26 mouse cellular contexts compared by ENCODE assay signal in genomic region chr8:44094818-44095217, GRCm38 (mm10).
A peak's percentile ranks its signal among the peaks of the same experiment; 100 is the strongest.
DNase-seq lines count a peak whose midpoint lies in the region; ATAC-seq and TF ChIP-seq lines count a peak whose summit lies in the region.
"Had no signal": no experiment of that assay in that cellular context is flagged by ENCODE, and none has a peak within 500 bp of the region (broad histone marks: within the 10 kb centered on the region; RNA-seq: fewer than 3 reads in every experiment).

No protein-coding gene starts in this region.

- no peak overlapping the region for H3K4me2 ChIP-seq in forebrain, embryonic 16.5 days (ENCODE audit: low read length)
- H3K4me2 ChIP-seq in hindbrain, embryonic 13.5 days: no peak overlapping the region
- H3K4me2 ChIP-seq: embryonic facial prominence, embryonic 13.5 days; forebrain, embryonic 12.5 days; forebrain, embryonic 15.5 days; hindbrain, embryonic 14.5 days had no signal

- no peaks in the 10 kb centered on the region for H3K9me3 ChIP-seq in forebrain, embryonic 16.5 days (ENCODE audit: control insufficient read depth, low read length)
- no peaks in the 10 kb centered on the region for H3K9me3 ChIP-seq in hindbrain, embryonic 13.5 days
- H3K9me3 ChIP-seq: embryonic facial prominence, embryonic 13.5 days; forebrain, embryonic 12.5 days; forebrain, embryonic 15.5 days; heart, embryonic 10.5 days; hindbrain, embryonic 10.5 days had no signal

- H3K4me1 ChIP-seq in forebrain, embryonic 16.5 days (replicated peaks; ENCODE audit: control insufficient read depth, insufficient read depth, low read length): no peaks in the 10 kb centered on the region
- no peaks in the 10 kb centered on the region for H3K4me1 ChIP-seq in hindbrain, embryonic 13.5 days (replicated peaks)
- H3K4me1 ChIP-seq: embryonic facial prominence, embryonic 13.5 days; forebrain, embryonic 12.5 days; forebrain, embryonic 15.5 days; heart, embryonic 10.5 days; hindbrain, embryonic 10.5 days had no signal

- ATAC-seq in Patski: peak; percentile 65
- no peak for ATAC-seq in forebrain, embryonic 16.5 days
- ATAC-seq in CD4-positive, CD25-positive, alpha-beta regulatory T cell, adult 4 months: no peak
- no peak for ATAC-seq in hindbrain, embryonic 13.5 days (ENCODE audit: low FRiP score)
- ATAC-seq: forebrain, embryonic 15.5 days; hindbrain, postnatal 0 days; inflammation-experienced regulatory T-cells, adult 6 months; intestine, embryonic 16.5 days had no signal

- DNase-seq in 3134 (ENCODE audit: extremely low read depth, insufficient read length, low spot score) (peak; percentile 64), Patski (ENCODE audit: low read depth, low spot score) (no peak)
- DNase-seq in fibroblast of lung, adult 2 months (ENCODE audit: low read depth): peak; percentile 87
- DNase-seq: adrenal gland, adult 8-10 months; cerebellum, adult 11 months; cerebellum, adult 2 months; cerebellum, adult 9-11 months; cerebellum, postnatal 25 days; gastrocnemius, postnatal 10 days; gastrocnemius, postnatal 36 days; heart, adult 2 months; heart, postnatal 36 days; kidney, adult 18-20 months had no signal

- POLR2A ChIA-PET in Patski (lab: Charles Lee): no interaction called here

- 92% methylated on average over 1 of the region's 1 CpGs for WGBS in forebrain, embryonic 16.5 days
- 94% methylated on average over 1 of the region's 1 CpGs for WGBS in hindbrain, embryonic 13.5 days

- H3K27me3 ChIP-seq in C2C12 (ENCODE audit: control insufficient read depth, insufficient read depth, insufficient read length) (no peaks in the 10 kb centered on the region), Patski (no peaks in the 10 kb centered on the region)
- no peaks in the 10 kb centered on the region for H3K27me3 ChIP-seq in forebrain, embryonic 16.5 days (replicated peaks; ENCODE audit: control insufficient read depth, insufficient read depth, low read length)
- H3K27me3 ChIP-seq in hindbrain, embryonic 13.5 days: no peaks in the 10 kb centered on the region
- H3K27me3 ChIP-seq: embryonic facial prominence, embryonic 13.5 days; forebrain, embryonic 12.5 days; forebrain, embryonic 15.5 days had no signal

- H3K79me2 ChIP-seq in C2C12 (ENCODE audit: control insufficient read depth, insufficient read depth): no peaks in the 10 kb centered on the region

- H3K79me3 ChIP-seq in C2C12 (ENCODE audit: low read depth): no peaks in the 10 kb centered on the region

- CTCF ChIA-PET in Patski (lab: Charles Lee): interaction anchor here (1.4 to 1.5 kb wide), 3 partner anchors 11 to 68 kb away, joined by 3 to 4 read pairs (median 3); no protein-coding TSS in a partner anchor

- TF ChIP-seq CTCF in C2C12 (IDR thresholded peaks at IDR 0.05; ENCODE audit: control insufficient read depth, insufficient read depth, insufficient read length) (no peak), Patski (IDR thresholded peaks at IDR 0.05) (no peak)

- no peak overlapping the region for H3K9ac ChIP-seq in forebrain, embryonic 16.5 days (replicated peaks; ENCODE audit: low read depth, low read length)
- H3K9ac ChIP-seq in hindbrain, embryonic 13.5 days: no peak overlapping the region
- H3K9ac ChIP-seq: embryonic facial prominence, embryonic 13.5 days; forebrain, embryonic 12.5 days; forebrain, embryonic 15.5 days; hindbrain, embryonic 14.5 days had no signal

- H3K36me3 ChIP-seq in C2C12 (ENCODE audit: control insufficient read depth, insufficient read depth): no peaks in the 10 kb centered on the region
- H3K36me3 ChIP-seq in forebrain, embryonic 16.5 days (ENCODE audit: control insufficient read depth, insufficient read depth): no peaks in the 10 kb centered on the region
- H3K36me3 ChIP-seq in hindbrain, embryonic 13.5 days: no peaks in the 10 kb centered on the region
- H3K36me3 ChIP-seq: embryonic facial prominence, embryonic 13.5 days; forebrain, embryonic 12.5 days; forebrain, embryonic 15.5 days; heart, embryonic 10.5 days; hindbrain, embryonic 10.5 days had no signal

- no peak overlapping the region for H3ac ChIP-seq in C2C12 (ENCODE audit: control insufficient read depth, insufficient read length, low read depth)

- in situ Hi-C loops in Patski (cut with MboI; ENCODE audit: low pct_unique_long_range_greater_than_20kb): no loop called here

- no peak overlapping the region for H3K4me3 ChIP-seq in C2C12 (ENCODE audit: insufficient read depth, poor library complexity, severe bottlenecking)
- H3K4me3 ChIP-seq in forebrain, embryonic 16.5 days (replicated peaks; ENCODE audit: low read length): no peak overlapping the region
- no peak overlapping the region for H3K4me3 ChIP-seq in hindbrain, embryonic 13.5 days
- H3K4me3 ChIP-seq: embryonic facial prominence, embryonic 13.5 days; forebrain, embryonic 12.5 days; forebrain, embryonic 15.5 days; heart, adult 2 months; heart, embryonic 10.5 days; hindbrain, embryonic 10.5 days had no signal

- H3K27ac ChIP-seq in forebrain, embryonic 16.5 days (ENCODE audit: low read length): no peak overlapping the region
- H3K27ac ChIP-seq in hindbrain, embryonic 13.5 days: no peak overlapping the region
- H3K27ac ChIP-seq: embryonic facial prominence, embryonic 13.5 days; forebrain, embryonic 12.5 days; forebrain, embryonic 15.5 days; heart, adult 2 months; heart, embryonic 10.5 days; hindbrain, embryonic 10.5 days; hindbrain, embryonic 14.5 days; hindbrain, postnatal 0 days had no signal

TF ChIP-seq in C2C12, 6 proteins besides CTCF, POLR2A, EP300 and RAD21:
- TF ChIP-seq MYOG (IDR thresholded peaks at IDR 0.05; ENCODE audit: control insufficient read depth, extremely low read depth, insufficient read length) (no peak), FOSL1 (IDR thresholded peaks at IDR 0.05; ENCODE audit: insufficient read depth, low read length, poor library complexity, severe bottlenecking) (peak; percentile 70), MAX (IDR thresholded peaks at IDR 0.05) (peak; percentile 49), CEBPB (IDR thresholded peaks at IDR 0.05; ENCODE audit: low read depth) (peak; percentile 83)
